Mouse (Mus musculus) urinary bladder, postnatal 4 days (tissue): ENCODE results near the gene Adgrg4.

Experiments used
- DNase-seq, 2 experiments: peaks; one replicate each; pipeline ENCODE4 v3.0.0; 2021 to 2022; ENCODE audit warnings: low spot score in 2 of 2

Adgrg4 gene

GRCm38 (mm10) chrX:56869863-56870262, at the start of gene Adgrg4:
Adgrg4 (plus strand) TSS chrX:56870163.
- DNase-seq: no peak

DNA sequence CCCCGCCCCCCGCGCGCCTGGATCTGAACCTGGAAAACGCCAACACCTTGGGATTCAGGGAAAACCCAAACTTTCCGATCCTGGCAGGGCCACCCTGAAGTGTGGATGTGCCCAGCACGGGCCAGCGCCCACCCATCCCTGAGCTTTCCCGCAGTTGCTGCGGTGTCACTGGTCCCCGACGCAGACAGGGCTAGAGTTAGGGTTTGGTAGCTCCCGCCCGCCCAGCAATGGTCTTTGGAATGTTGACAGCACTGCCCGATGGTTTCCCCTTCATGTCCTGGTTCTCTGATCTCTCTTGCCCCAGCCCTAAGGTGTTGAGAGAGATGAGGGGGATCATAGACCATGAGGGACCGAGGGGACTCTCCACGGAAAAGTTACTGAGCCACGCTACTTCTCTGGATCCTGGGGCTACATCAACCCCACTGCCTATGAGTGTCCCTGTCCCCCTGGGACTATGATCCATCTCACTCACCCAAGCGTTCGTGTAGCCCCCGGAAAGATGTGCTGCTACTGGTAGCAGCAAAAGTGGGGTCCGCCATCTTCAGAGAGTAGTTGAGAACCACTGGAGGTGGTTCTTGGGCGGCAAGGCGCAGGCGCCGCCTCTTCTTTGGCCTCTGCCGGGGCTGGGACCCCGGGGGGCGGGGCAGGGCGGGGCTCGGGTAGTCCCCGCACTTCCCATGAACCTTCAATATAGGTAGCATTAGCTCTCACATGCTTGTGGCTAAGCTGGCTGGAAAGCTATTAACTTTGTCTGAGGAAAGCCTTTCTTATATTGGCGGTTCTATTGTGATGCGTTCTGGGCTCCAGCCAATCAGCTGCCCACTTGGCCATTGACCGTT, 48.0 kb upstream of the Adgrg4 start, which contains the start of gene Map7d3:
Map7d3 (minus strand) TSS at position 562 of the 839 bp plus-strand sequence.
- DNase-seq: no peak

DNA sequence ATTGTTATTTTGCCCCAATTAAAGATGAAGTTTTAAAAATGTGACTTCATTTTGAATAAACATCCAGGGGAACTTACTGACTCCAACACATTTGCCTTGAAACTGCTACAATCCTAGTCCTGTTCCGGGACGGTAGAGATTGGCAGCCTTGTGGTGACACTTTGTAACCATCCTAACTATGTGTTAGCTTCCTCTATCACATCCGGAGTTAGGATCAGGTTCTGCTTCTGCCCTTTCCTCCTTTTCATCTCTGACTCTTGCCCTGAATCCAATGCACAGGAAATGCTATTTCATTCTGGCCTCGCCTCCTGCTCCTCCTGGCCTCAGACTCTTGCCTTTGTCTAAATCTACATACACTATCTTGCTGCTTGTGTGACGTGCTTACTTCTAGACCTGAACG, 42.5 kb upstream of the Adgrg4 start:
- DNase-seq: no peak

DNA sequence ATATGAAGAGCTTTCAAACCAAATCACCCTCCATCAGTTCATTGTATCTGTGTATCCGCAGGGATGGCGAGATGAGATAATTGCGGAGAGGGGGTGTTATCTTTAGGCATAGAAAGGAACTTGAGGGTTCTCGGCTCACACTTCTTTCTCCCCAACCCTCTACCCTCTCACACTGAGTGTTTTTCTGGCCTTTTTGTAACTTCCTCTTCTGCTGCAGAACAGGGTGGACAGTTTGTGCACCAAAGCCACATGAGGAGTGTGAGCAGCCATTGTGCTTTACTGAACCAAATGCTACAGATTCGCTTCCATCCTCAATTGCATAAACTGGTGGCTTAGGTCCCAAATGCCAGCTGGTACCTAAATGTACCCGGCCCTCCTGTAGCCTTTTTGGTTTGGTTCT, 34.1 kb upstream of the Adgrg4 start:
- DNase-seq: no peak

DNA sequence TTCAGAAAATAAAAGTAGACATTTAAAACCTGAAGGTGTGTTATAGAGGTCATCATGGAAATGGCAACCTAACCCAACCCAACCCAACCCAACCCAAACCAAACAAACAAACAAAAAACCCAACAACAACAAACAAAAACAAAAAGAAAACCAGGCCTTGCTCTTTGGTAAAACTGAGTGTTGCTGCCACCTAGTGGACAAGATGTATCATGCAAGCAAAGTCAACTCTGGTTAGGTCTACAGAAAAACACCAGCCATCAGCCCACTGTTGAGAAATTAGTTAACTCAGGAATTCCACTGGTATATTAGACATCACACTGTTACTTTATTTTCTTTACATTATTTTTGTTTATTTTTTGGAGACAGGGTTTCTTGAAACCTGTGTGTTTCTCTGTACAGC, 30.6 kb upstream of the Adgrg4 start:
- no peak for DNase-seq

GRCm38 (mm10) chrX:56841255-56841654, 28.7 kb upstream of the Adgrg4 start:
- DNase-seq: no peak

DNA sequence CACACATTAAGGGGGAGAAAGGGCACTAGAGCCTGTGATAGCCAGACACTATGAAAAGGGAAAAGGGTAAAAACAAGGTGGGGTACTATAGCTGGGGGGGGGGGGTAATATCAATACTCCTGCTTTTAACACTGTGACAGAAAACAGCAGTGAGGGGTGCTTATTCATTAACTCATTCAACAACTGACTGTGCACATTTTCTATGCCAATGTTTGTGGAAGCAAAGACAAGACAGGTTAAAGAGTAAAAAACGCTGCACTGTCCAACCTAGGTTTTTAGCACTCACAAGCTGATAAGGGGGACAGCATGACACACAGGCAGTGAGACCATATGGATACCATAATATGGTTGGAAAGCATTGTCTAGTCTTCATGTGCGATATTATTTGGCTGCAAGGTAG, 142.9 kb downstream of the Adgrg4 start:
- DNase-seq: no peak

DNA sequence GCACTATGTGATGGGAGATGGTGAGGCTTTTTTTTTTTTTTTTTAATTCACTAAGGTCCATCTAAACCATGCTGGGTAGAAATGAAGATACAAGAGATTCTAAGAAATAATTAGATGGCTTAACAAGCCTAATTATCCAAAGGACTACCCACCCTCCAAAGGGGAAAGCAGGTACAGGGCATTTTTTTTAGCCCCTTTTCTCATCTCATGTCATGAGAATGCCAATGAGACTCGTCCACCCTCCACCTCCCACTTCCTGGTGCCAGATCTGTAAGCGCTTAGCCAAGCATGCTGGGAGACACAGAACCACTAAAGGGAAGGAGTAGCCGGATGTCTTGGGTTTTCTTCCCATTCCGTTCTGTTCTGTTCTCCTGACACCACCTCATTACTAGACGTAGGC, 172.8 kb downstream of the Adgrg4 start, which contains the start of gene Brs3:
Brs3 (plus strand) TSS at position 301 of the 400 bp plus-strand sequence.
- DNase-seq: no peak

DNA sequence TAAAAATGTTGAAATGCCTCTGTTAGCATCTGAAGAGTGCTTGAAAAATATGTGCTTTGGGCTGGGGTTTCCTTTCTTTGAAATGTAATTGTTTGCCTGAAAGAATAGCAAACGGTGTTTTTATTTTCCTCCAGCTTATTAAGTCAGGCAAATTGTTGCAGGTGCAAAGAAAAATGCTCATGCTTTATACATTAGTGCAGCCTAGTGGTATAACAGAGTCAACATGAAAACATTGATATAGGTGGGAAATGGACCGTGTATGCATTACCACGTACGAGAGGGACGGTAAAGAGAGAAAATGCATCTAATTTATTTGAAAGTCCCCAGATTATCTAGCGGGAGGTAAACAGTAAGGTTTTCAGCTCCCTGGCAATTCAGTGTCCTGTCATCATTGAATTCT, 173.9 kb downstream of the Adgrg4 start:
- no peak for DNase-seq
